Mouse (Mus musculus) v-Abl transformed pro-B cells (cell line): Measurements from ENCODE around the gene Spata6.

ENCODE experiments used
- in situ Hi-C, 2 experiments: fragments of 400-800 bp; cut with MboI; formaldehyde crosslinking; loops; one replicate each; pipeline ENCODE4 v1.15.1; 2025; ENCODE audit not compliant: unreplicated experiment in 2 of 2

Spata6 gene

GRCm38 (mm10) chr4:111719776-111720661, at the start of gene Spata6:
Gene Spata6, plus strand, starts transcription at chr4:111719984.
- in situ Hi-C loops: loop anchor here in 1 of 2 experiments (10.0 kb wide), 1 partner anchor 95 kb away; no protein-coding TSS in a partner anchor

- in situ Hi-C loops: no loop called here
Observed at GRCm38 (mm10) chr4:111670566-111671421, 49.0 kb upstream of the Spata6 start.

- in situ Hi-C loops: no loop called here
Observed at GRCm38 (mm10) chr4:111671440-111671839, 48.3 kb upstream of the Spata6 start.

GRCm38 (mm10) chr4:111673904-111674303, 45.9 kb upstream of the Spata6 start:
- in situ Hi-C loops: no loop called here

- in situ Hi-C loops: loop anchor here in 1 of 2 experiments (5.0 kb wide), 1 partner anchor 1650 kb away; no protein-coding TSS in a partner anchor
Observed at GRCm38 (mm10) chr4:111681926-111682325, 37.9 kb upstream of the Spata6 start.

GRCm38 (mm10) chr4:111682793-111683192, 37.0 kb upstream of the Spata6 start:
- in situ Hi-C loops: loop anchor here in 1 of 2 experiments (5.0 kb wide), 1 partner anchor 1650 kb away; no protein-coding TSS in a partner anchor

GRCm38 (mm10) chr4:111683843-111684242, 35.9 kb upstream of the Spata6 start:
- in situ Hi-C loops: loop anchor here in 1 of 2 experiments (5.0 kb wide), 1 partner anchor 1652 kb away; no protein-coding TSS in a partner anchor

GRCm38 (mm10) chr4:111685951-111686350, 33.8 kb upstream of the Spata6 start:
- in situ Hi-C loops: loop anchor here (5.0 kb wide), 2 partner anchors 196 to 201 kb away; no protein-coding TSS in a partner anchor

GRCm38 (mm10) chr4:111686951-111687350, 32.8 kb upstream of the Spata6 start:
- in situ Hi-C loops: loop anchor here (5.0 kb wide), 2 partner anchors 195 to 200 kb away; no protein-coding TSS in a partner anchor

- in situ Hi-C loops: loop anchor here (5.0 kb wide), 2 partner anchors 195 to 200 kb away; no protein-coding TSS in a partner anchor
Observed at GRCm38 (mm10) chr4:111687613-111688012, 32.2 kb upstream of the Spata6 start.

- in situ Hi-C loops: no loop called here
Observed at GRCm38 (mm10) chr4:111691057-111691543, 28.7 kb upstream of the Spata6 start.

- in situ Hi-C loops: no loop called here
Observed at GRCm38 (mm10) chr4:111701381-111701780, 18.4 kb upstream of the Spata6 start.

GRCm38 (mm10) chr4:111704126-111704525, 15.7 kb upstream of the Spata6 start:
- in situ Hi-C loops: no loop called here

- in situ Hi-C loops: no loop called here
Observed at GRCm38 (mm10) chr4:111704975-111705374, 14.8 kb upstream of the Spata6 start.

GRCm38 (mm10) chr4:111719296-111719695, 488 bp upstream of the Spata6 start:
- in situ Hi-C loops: no loop called here

- in situ Hi-C loops: loop anchor here in 1 of 2 experiments (10.0 kb wide), 1 partner anchor 94 kb away; no protein-coding TSS in a partner anchor
Observed at GRCm38 (mm10) chr4:111720662-111721003, 849 bp downstream of the Spata6 start.

- in situ Hi-C loops: loop anchor here in 1 of 2 experiments (10.0 kb wide), 1 partner anchor 94 kb away; no protein-coding TSS in a partner anchor
Observed at GRCm38 (mm10) chr4:111721121-111721840, 1.5 kb downstream of the Spata6 start.

- in situ Hi-C loops: no loop called here
Observed at GRCm38 (mm10) chr4:111737551-111737950, 17.8 kb downstream of the Spata6 start.

GRCm38 (mm10) chr4:111780533-111780932, 60.7 kb downstream of the Spata6 start:
- in situ Hi-C loops: no loop called here

- in situ Hi-C loops: no loop called here
Observed at GRCm38 (mm10) chr4:111799892-111800291, 80.1 kb downstream of the Spata6 start.
